Mouse (Mus musculus): ENCODE measurements around the gene Nnmt.

The Nnmt gene

DNA sequence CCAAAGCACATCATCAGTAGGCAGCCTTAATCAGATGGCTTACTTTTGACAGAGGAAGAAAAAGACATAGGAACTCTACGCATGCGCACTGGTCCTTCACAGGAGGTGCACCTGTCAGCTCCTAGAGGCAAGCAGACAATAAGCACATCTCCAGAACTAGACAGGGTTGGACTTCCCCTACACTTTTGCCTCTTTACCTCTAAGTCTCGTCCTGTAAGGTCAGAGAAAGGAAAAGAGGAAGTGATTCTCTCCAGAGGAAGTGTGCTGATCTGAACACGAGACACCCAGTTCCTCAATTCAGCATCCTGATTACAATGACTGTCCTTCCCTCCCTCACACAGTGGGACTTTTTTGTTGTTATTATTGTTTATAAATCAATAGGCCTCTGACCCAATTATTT lies 46.3 kb downstream of the Nnmt start:
- no peak for DNase-seq (ENCODE audit: low spot score in 2 of 2)

DNA sequence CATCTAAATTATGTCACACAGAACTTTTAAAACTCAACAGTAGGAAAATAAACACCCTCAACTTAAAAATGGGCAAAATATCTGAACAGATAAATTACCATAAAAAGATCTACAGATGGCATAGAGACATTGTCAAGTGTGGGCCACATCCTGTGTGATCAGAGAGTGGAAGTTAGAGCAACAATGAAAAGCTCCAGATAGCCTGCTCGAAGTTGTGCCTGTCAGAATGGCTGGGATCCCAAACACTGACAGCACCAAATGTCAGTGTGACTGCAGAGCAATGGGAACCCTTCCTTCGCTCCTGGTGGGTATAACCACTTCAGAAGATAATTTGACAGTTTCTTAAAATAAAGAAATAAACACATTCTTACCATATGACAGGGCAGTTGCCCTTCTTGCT lies 55.9 kb downstream of the Nnmt start:
- DNase-seq (ENCODE audit: low spot score in 2 of 2) = no peak

DNA sequence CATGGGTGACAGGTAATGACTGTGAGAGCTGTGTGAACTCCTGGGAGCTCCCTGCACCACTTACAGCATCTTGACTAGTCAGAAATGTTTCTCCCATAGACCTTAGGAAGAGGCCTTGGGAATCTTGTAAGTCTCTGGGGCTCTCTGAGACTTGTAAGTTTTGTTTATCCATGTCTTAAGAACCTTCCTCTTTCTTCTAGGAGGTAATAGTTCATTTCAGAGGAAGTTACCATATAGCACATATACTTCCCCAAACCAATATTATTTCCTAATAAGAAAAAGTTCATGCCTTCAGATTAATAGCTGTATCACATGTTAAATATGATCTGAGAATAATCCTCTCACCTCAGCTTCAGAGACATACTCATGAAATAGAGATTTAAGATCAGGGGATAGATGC lies 57.7 kb downstream of the Nnmt start:
- no peak for DNase-seq (ENCODE audit: low spot score in 2 of 2)

Measured in frontal cortex, postnatal 14 days (tissue).